Mouse (Mus musculus) heart, adult 2 months (tissue): Measurements from ENCODE around the gene Naa35. TPM values are rescaled to one million over a fixed set of nuclear protein-coding genes. Genes with fewer than 3 reads are reported as not detected.
A peak's percentile ranks its signal among the peaks of the same experiment; 100 is the strongest.

Source experiments
- DNase-seq, 2 experiments: peaks; one replicate each; pipeline ENCODE4 v3.0.0; 2021
- H3K27ac ChIP-seq: fragments of 200-600 bp; 2 replicates; pipeline ENCODE4 v1.8.1; 2022
- H3K27me3 ChIP-seq: fragments of 200-500 bp; 2 replicates; pipeline ENCODE4 v1.6.1; 2012; ENCODE audit warnings: mild to moderate bottlenecking, low read length, inconsistent platforms, mixed read lengths; ENCODE audit not compliant: control insufficient read depth, insufficient read depth
- H3K36me3 ChIP-seq: fragments of 200-500 bp; 2 replicates; pipeline ENCODE4 v1.6.1; 2012; ENCODE audit warnings: low read length, inconsistent platforms; ENCODE audit not compliant: control insufficient read depth, insufficient read depth
- H3K4me1 ChIP-seq: fragments of 200-500 bp; 2 replicates; pipeline ENCODE4 v1.6.1; 2011; ENCODE audit warnings: low read length; ENCODE audit not compliant: control insufficient read depth, insufficient read depth
- H3K4me3 ChIP-seq: fragments of 200-600 bp; 2 replicates; pipeline ENCODE4 v1.8.1; 2022
- H3K79me2 ChIP-seq: fragments of 200-500 bp; replicated peaks from 2 replicates; pipeline ENCODE4 v1.6.1; 2012; ENCODE audit warnings: mild to moderate bottlenecking, inconsistent platforms, low read length, moderate library complexity, mixed read lengths; ENCODE audit not compliant: control insufficient read depth, insufficient read depth
- H3K9ac ChIP-seq: fragments of 200-500 bp; 2 replicates; pipeline ENCODE4 v1.6.1; 2012; ENCODE audit warnings: low read depth, mild to moderate bottlenecking, control low read depth, inconsistent platforms, low read length, mixed read lengths
- CTCF ChIP-seq: fragments of 200-600 bp; IDR thresholded peaks from 2 replicates; pipeline ENCODE4 v1.8.1; 2022; ENCODE audit warnings: antibody characterized with exemption, mild to moderate bottlenecking, moderate library complexity
- EP300 ChIP-seq: fragments of 200-500 bp; IDR thresholded peaks from 2 replicates; pipeline ENCODE4 v1.6.1; 2011; ENCODE audit warnings: low read depth, low read length, control low read depth; ENCODE audit not compliant: insufficient read depth
- POLR2A ChIP-seq: fragments of 200-500 bp; IDR thresholded peaks from 2 replicates; pipeline ENCODE4 v1.6.1; 2011; ENCODE audit warnings: mild to moderate bottlenecking, low read depth, low read length, control low read depth; ENCODE audit not compliant: insufficient read depth
- WGBS: fragments of 180-500 bp; shearing (Covaris S2); methylation state at CpG from one replicate; pipeline ENCODE4 v1.1.7; 2018; 5-methylcytosine and 5-hydroxymethylcytosine counted together
- intact Hi-C: fragments of 180-260 bp; cut with DNase I; formaldehyde crosslinking; loops from one replicate; pipeline ENCODE4 v1.15.1; 2025
- polyA plus RNA-seq: library from polyadenylated mRNA; depleted of rRNA; stranded (reverse); fragments of >200 nt; gene quantifications from 2 replicates; pipeline ENCODE4 v1.2.3, GENCODE M21; 2012
- total RNA-seq, 2 experiments: library from RNA; stranded (reverse); gene quantifications; 2 replicates each; pipeline ENCODE4 v1.2.3; 2021

Naa35 gene
- total and polyA plus RNA-seq, 3 experiments = 28.0 to 106 (median 79.9) TPM

DNA sequence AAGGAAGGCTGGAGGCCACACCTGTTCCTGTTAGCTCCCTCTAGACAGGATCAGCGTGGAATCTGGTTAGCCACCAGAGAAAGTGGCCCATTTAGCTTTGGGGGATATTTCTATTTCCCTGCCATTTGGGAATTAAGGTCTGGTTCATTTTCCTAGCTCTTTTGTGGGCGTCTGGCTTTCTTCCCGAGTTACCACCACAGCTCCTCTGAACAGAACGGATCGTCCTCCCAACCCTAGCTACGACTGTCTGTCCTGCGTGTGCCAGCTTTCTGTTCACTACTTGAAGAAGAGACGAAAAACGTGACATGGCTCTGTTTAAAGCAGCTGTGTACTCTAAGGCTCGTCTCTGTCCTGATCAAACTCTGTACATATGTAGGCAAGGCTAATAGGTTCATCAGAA lies 84.9 kb downstream of the Naa35 start:
- no peak overlapping the region for H3K4me3 ChIP-seq
- TF ChIP-seq CTCF (no peak), EP300 (no peak), POLR2A (no peak)
- H3K4me1 ChIP-seq = peaks cover 3% of the 10 kb centered on the region
- 0 out of 2 replicates have a peak, but pooled peaks cover 2% of the 10 kb centered on the region for H3K36me3 ChIP-seq
- WGBS = 83% methylated on average over 10 of the region's 10 CpGs
- H3K27ac ChIP-seq = no peak overlapping the region
- H3K27me3 ChIP-seq = no peaks in the 10 kb centered on the region
- no peak overlapping the region for H3K9ac ChIP-seq
- intact Hi-C loops = loop anchor here (10.0 kb wide), 2 partner anchors 85 to 155 kb away; partner anchors contain the start of genes Agtpbp1, Naa35 and Tut7
- no peaks in the 10 kb centered on the region for H3K79me2 ChIP-seq
- no peak for DNase-seq

- TF ChIP-seq CTCF = no peak
- TF ChIP-seq POLR2A = no peak
- no peak for TF ChIP-seq EP300
- WGBS = 88% methylated on average over 2 of the region's 2 CpGs
- 0 out of 2 replicates have a peak, but pooled peaks cover 2% of the 10 kb centered on the region for H3K36me3 ChIP-seq
- no peak overlapping the region for H3K4me3 ChIP-seq
- intact Hi-C loops = loop anchor here (10.0 kb wide), 2 partner anchors 87 to 153 kb away; partner anchors contain the start of genes Agtpbp1, Naa35 and Tut7
- H3K9ac ChIP-seq = no peak overlapping the region
- no peak for DNase-seq
- H3K27ac ChIP-seq = no peak overlapping the region
- H3K79me2 ChIP-seq = no peaks in the 10 kb centered on the region
- H3K27me3 ChIP-seq = no peaks in the 10 kb centered on the region
- H3K4me1 ChIP-seq = peaks cover 3% of the 10 kb centered on the region
These were observed 86.5 kb downstream of the Naa35 start for GRCm38 (mm10) chr13:59671521-59671920.

DNA sequence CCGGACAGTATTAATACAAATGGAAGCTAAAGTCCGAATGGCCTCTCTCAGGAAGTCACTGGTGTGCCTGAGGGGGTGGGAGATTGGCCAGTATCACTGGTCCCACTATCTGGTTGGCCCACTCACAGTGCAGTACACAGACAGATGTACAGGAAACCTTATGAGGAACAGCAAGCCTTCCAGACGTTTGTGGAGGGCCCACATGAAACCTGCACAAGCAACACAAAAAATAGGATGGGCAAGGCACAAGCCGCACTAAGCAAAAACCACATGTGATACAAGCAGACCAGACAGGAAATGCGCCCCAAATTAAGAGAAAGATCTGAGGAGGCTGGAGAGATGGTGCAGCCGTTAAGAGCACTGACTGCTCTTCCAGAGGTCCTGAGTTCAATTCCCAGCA lies 87.2 kb downstream of the Naa35 start:
- H3K79me2 ChIP-seq = no peaks in the 10 kb centered on the region
- intact Hi-C loops = loop anchor here (10.0 kb wide), 2 partner anchors 87 to 153 kb away; partner anchors contain the start of genes Agtpbp1, Naa35 and Tut7
- no peak overlapping the region for H3K9ac ChIP-seq
- no peak for DNase-seq
- no peak overlapping the region for H3K27ac ChIP-seq
- WGBS = 79% methylated on average over 6 of the region's 6 CpGs
- H3K27me3 ChIP-seq = no peaks in the 10 kb centered on the region
- 0 out of 2 replicates have a peak, but pooled peaks cover 2% of the 10 kb centered on the region for H3K36me3 ChIP-seq
- H3K4me1 ChIP-seq = peaks cover 3% of the 10 kb centered on the region
- no peak overlapping the region for H3K4me3 ChIP-seq
- no peak for TF ChIP-seq POLR2A
- no peak for TF ChIP-seq EP300
- TF ChIP-seq CTCF = no peak

DNA sequence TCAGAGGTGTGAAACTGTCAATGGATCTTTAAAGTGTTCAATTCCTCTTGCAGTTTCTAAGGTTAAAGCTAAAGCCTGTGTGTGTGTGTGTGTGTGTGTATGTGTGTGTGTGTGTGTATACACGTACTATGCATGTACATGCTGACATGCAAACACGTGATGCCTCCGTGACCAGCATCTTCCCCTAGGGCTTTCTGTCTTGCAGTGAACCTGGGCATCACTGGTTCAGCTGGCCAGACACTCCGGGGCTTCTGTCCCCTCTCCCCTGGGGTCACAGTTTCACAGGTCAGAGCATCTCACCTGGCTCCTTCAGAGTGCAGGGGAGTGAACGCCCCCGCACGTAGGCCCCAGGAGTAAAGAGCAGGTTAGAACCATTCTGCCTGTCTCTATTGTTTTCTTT lies 88.5 kb downstream of the Naa35 start:
- WGBS = 92% methylated on average over 7 of the region's 7 CpGs
- H3K9ac ChIP-seq = no peak overlapping the region
- intact Hi-C loops = loop anchor here (10.0 kb wide), 2 partner anchors 89 to 151 kb away; partner anchors contain the start of genes Agtpbp1, Naa35 and Tut7

GRCm38 (mm10) chr13:59674215-59674614 lies 89.2 kb downstream of the Naa35 start:
- Histone ChIP-seq H3K79me2 (no peaks in the 10 kb centered on the region), H3K27ac (no peak overlapping the region), H3K9ac (no peak overlapping the region), H3K4me3 (no peak overlapping the region), H3K36me3 (no peaks in the 10 kb centered on the region), H3K27me3 (no peaks in the 10 kb centered on the region), H3K4me1 (no peaks in the 10 kb centered on the region)
- TF ChIP-seq EP300 (no peak), POLR2A (no peak), CTCF (no peak)
- DNase-seq = no peak
- intact Hi-C loops = loop anchor here (10.0 kb wide), 2 partner anchors 89 to 151 kb away; partner anchors contain the start of genes Agtpbp1, Naa35 and Tut7
- WGBS = 70% methylated on average over 3 of the region's 3 CpGs

More for the DNA sequence above, 88.5 kb downstream of the Naa35 start:
- H3K79me2 ChIP-seq = no peaks in the 10 kb centered on the region
- 0 out of 2 replicates have a peak, but pooled peaks cover 2% of the 10 kb centered on the region for H3K36me3 ChIP-seq
- H3K4me3 ChIP-seq = no peak overlapping the region
- no peaks in the 10 kb centered on the region for H3K27me3 ChIP-seq
- no peaks in the 10 kb centered on the region; the same call in 1 of the 2 replicates for H3K4me1 ChIP-seq
- DNase-seq = no peak
- no peak for TF ChIP-seq POLR2A
- TF ChIP-seq CTCF = no peak
- TF ChIP-seq EP300 = no peak
- H3K27ac ChIP-seq = no peak overlapping the region

DNA sequence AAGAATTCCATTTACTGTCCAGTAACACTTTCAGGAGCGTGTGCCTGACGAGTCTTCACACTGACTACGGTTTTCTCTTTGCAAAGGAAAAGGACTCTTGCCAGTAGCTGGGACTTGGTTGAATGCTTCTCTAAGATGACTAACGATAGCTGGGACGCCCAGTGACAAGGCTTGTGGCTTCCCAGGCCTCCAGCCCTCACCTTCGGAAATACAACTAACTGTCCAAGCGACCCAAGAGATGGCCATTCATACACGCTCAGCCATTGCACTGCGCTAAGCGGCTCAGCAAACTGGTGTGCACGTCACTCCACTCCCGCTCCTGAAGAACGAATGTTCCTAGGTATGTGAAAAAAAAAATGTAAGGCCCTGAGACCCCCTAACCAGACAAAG lies 89.7 kb downstream of the Naa35 start:
- Histone ChIP-seq H3K27me3 (no peaks in the 10 kb centered on the region), H3K9ac (0 out of 2 replicates have a peak overlapping the region, but pooled peaks have one; percentile 19), H3K27ac (peak overlapping the region; percentile 65), H3K4me3 (peak overlapping the region; percentile 78), H3K4me1 (no peaks in the 10 kb centered on the region), H3K79me2 (no peaks in the 10 kb centered on the region), H3K36me3 (no peaks in the 10 kb centered on the region)
- DNase-seq = peak; percentile 17 to 31
- 17% methylated on average over 13 of the region's 13 CpGs for WGBS
- TF ChIP-seq POLR2A = no peak
- TF ChIP-seq EP300 = no peak
- TF ChIP-seq CTCF = no peak
- intact Hi-C loops = loop anchor here (10.0 kb wide), 2 partner anchors 90 to 150 kb away; partner anchors contain the start of genes Agtpbp1, Naa35 and Tut7
